In the genomic region with DNA sequence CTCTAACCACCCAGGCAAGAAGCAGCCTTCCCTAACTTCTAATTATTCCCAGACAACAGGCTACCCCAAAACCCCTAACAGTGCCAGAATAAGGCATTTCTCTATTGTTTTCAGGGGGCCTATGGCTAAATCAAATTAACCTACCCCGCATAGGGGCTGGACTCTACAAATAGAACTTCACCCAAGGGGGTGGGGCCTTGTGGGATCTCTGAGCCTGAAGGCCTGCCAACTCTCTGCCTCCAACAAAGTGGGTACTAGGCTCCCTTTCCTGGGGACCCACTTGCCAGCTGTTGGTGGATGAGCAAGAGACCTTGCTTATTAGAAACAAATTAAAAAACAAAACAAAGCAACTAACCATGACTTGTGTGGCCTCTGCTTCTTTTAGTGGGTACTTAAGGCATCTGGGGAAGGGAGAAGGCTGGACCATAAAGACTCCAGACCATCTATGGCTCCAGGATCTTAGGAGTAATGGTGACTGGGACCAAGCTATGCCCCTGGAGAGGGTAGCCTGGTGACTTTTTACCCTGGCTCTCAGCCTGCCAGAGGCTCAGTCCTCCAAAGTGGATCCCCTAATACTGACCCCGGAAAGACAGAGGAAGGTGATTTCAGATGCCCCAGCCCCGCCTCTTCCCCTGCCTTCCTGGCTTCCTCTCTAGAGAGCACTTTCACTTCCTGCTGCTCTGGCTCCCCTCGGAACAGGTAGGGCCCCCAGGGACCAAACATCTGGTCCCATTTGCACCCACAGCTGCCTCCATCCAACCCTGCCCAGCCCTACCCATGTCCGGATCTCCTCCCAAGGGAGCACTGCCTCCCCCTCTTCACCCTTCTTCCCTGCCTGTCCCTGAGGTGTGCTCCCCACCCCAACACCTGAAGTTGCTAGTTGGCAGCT, we compare ENCODE assay signal across 9 mouse cellular contexts. TPM values are rescaled to one million over a fixed set of nuclear protein-coding genes. Genes with fewer than 3 reads are reported as not detected.
DNase-seq lines count a peak whose midpoint lies in the region; ATAC-seq and TF ChIP-seq lines count a peak whose summit lies in the region.
"Had no signal": no experiment of that assay in that cellular context is flagged by ENCODE, and none has a peak within 500 bp of the region (broad histone marks: within the 10 kb centered on the region; RNA-seq: fewer than 3 reads in every experiment).

A gene (plus strand): TSS at position 663 of the 889 bp plus-strand sequence.

- H3K27me3 ChIP-seq in limb, embryonic 14.5 days (ENCODE audit: control insufficient read depth, insufficient read depth, low read length), result no peaks in the 10 kb centered on the region
- no peaks in the 10 kb centered on the region for H3K27me3 ChIP-seq in hindbrain, embryonic 12.5 days

- no peak within 1 kb of the TSS for H3K4me2 ChIP-seq in limb, embryonic 14.5 days (replicated peaks; ENCODE audit: low read depth, low read length, severe bottlenecking)
- no peak within 1 kb of the TSS for H3K4me2 ChIP-seq in hindbrain, embryonic 12.5 days (replicated peaks)
- H3K4me2 ChIP-seq: lung, embryonic 14.5 days had no signal

- peak within 1 kb of the TSS; percentile 71; the same call in 1 of the 2 replicates for H3K27ac ChIP-seq in limb, embryonic 14.5 days (replicated peaks; ENCODE audit: low read depth, low read length)
- H3K27ac ChIP-seq in hindbrain, embryonic 12.5 days, result no peak within 1 kb of the TSS

- H3K9ac ChIP-seq in limb, embryonic 14.5 days (ENCODE audit: low read depth, low read length, severe bottlenecking), result no peak within 1 kb of the TSS
- no peak within 1 kb of the TSS for H3K9ac ChIP-seq in hindbrain, embryonic 12.5 days
- H3K9ac ChIP-seq: lung, embryonic 14.5 days had no signal

- peak; percentile 71 for ATAC-seq in activated CD4-positive, CD25-positive, alpha-beta regulatory T cell, adult 4 months
- no peak for ATAC-seq in limb, embryonic 14.5 days (ENCODE audit: low FRiP score, low read depth)
- ATAC-seq in hindbrain, embryonic 12.5 days (ENCODE audit: low FRiP score), result no peak

- H3K4me3 ChIP-seq in limb, embryonic 14.5 days (replicated peaks; ENCODE audit: low read length), result no peak within 1 kb of the TSS
- H3K4me3 ChIP-seq in hindbrain, embryonic 12.5 days, result no peak within 1 kb of the TSS

- peaks cover 33% of the 10 kb centered on the region for H3K36me3 ChIP-seq in limb, embryonic 14.5 days (ENCODE audit: control insufficient read depth, insufficient read depth, low read length)
- H3K36me3 ChIP-seq in hindbrain, embryonic 12.5 days, result peaks cover 29% of the 10 kb centered on the region

- intact Hi-C loops in heart, postnatal 10 days (cut with DNase I), result no loop called here

- peaks cover 8% of the 10 kb centered on the region for H3K4me1 ChIP-seq in limb, embryonic 14.5 days (ENCODE audit: control insufficient read depth, insufficient read depth, low read length)
- H3K4me1 ChIP-seq in hindbrain, embryonic 12.5 days, result 0 out of 2 replicates have a peak, but pooled peaks cover 2% of the 10 kb centered on the region

- no peaks in the 10 kb centered on the region for H3K9me3 ChIP-seq in limb, embryonic 14.5 days (ENCODE audit: control insufficient read depth, low read length)
- H3K9me3 ChIP-seq in hindbrain, embryonic 12.5 days (replicated peaks), result no peaks in the 10 kb centered on the region

- DNase-seq in CD4-positive, CD25-positive, alpha-beta regulatory T cell, adult 2 months (ENCODE audit: low read depth, low spot score), result peak; percentile 71
- DNase-seq in limb, embryonic 14.5 days (ENCODE audit: low spot score), result no peak
- peak; percentile 84 to 89 for DNase-seq in spleen, adult 18-20 months
- no peak for DNase-seq in cerebellum, adult 11 months
- no peak for DNase-seq in frontal cortex, adult 2 months (ENCODE audit: extremely low spot score in 1 of 2, low spot score in 1 of 2)
- DNase-seq in heart, postnatal 10 days, result no peak

- WGBS in limb, embryonic 14.5 days, result 55% methylated on average over 5 of the region's 5 CpGs
- WGBS in hindbrain, embryonic 12.5 days, result 76% methylated on average over 5 of the region's 5 CpGs

- no peak for TF ChIP-seq POLR2A in limb, embryonic 14.5 days (IDR thresholded peaks at IDR 0.05; ENCODE audit: borderline replicate concordance, extremely low read depth, insufficient read depth, insufficient read length)

RNA-seq across cellular contexts. Expression of the gene that starts here (rescaled TPM):
- 100 to 1,000 TPM; 199 to 272 TPM for polyA plus RNA-seq in activated CD4-positive, CD25-positive, alpha-beta regulatory T cell, adult 4 months (2017; shearing (Covaris generic))
- 2.3 and 2.5 TPM in 2 replicates for polyA plus RNA-seq in limb, embryonic 14.5 days (2012; rRNA removed)
- polyA plus RNA-seq in limb, embryonic 14.5 days (2014; fragmentation: Nextera tagmentation; extraction: Ambion mirVana), result 2.6 and 2.8 TPM in 2 replicates
- polyA plus RNA-seq in hindbrain, embryonic 12.5 days (2016; fragmentation: Nextera tagmentation; extraction: Ambion mirVana), result 2.2 and 2.7 TPM in 2 replicates
- polyA plus RNA-seq in frontal cortex, adult 2 months (2012; rRNA removed), result 1.7 and 2.4 TPM in 2 replicates
- total RNA-seq in heart, postnatal 10 days (2021), result 1 to 10 TPM; 2.1 to 2.2 TPM

Comparison
In these comparisons a context has a peak if more than half of its experiments do, and no peak if none do; other contexts are left out.
1. RNA of the gene that starts here (polyA plus RNA-seq): 199 to 272 TPM in activated CD4-positive, CD25-positive, alpha-beta regulatory T cell, adult 4 months; 2.2 to 2.7 TPM in hindbrain, embryonic 12.5 days, 2.3 to 2.8 TPM in limb, embryonic 14.5 days and 1.7 to 2.4 TPM in frontal cortex, adult 2 months; every median in the first group is over 10 times any median in the second.
2. DNase-seq: peak in CD4-positive, CD25-positive, alpha-beta regulatory T cell, adult 2 months (single experiment) and spleen, adult 18-20 months (2 of 2); none in limb, embryonic 14.5 days (single experiment), cerebellum, adult 11 months (single experiment), frontal cortex, adult 2 months (0 of 2) and heart, postnatal 10 days (0 of 2).